Mouse (Mus musculus) bone marrow macrophage, adult 2 months (primary cell): ENCODE data around the gene Sub1.

Source experiments
- CTCF ChIP-seq: IDR thresholded peaks from 2 replicates; pipeline ENCODE4 v1.5.1; 2012; ENCODE audit warnings: low read depth, mild to moderate bottlenecking, low read length, moderate library complexity
- POLR2A ChIP-seq: IDR thresholded peaks from 2 replicates; pipeline ENCODE4 v1.6.1; 2012; ENCODE audit warnings: mild to moderate bottlenecking, low read depth, low read length, borderline replicate concordance

DNA sequence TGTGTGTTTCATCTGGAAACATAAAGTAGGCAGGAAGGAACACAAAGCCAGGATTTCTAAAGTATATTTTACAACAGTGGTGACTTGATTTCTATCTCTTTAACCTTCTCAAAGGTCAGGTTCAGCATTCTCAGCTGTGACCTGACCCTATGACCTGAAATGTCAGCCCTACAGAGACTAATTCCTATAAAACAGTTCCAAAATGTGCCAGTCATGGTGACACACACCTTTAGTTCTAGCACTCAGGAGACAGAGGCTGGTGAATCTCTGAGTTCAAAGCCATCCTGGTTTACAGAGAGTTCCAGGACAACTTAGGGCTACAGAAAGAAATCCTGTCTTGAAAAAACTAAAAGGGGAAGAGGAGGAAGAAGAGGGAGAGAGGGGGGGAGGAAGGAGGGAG, 36.4 kb upstream of the Sub1 start:
- no peak for TF ChIP-seq POLR2A
- TF ChIP-seq CTCF = no peak
